Mouse (Mus musculus) forebrain, postnatal 0 days (tissue): ENCODE measurements at regions not wholly inside any gene's neighbourhood (a gene's known extent, or its start where the extent isn't known, plus 50 kb on each side); places are given as distances from the start of the nearest gene placed in this dataset.

Experiments used
- ATAC-seq: fragments of 200-750 bp; cut with Nextera tagmentation; 2 replicates; pipeline ENCODE4 v1.8.0; 2017; ENCODE audit warnings: mild to moderate bottlenecking, moderate library complexity
- DNase-seq: peaks from one replicate; pipeline ENCODE4 v3.0.0-alpha.2; 2015
- H3K27ac ChIP-seq: fragments of 300-500 bp; sonication (generic); 2 replicates; pipeline ENCODE4 v1.5.1; 2014; ENCODE audit warnings: low read depth, mild to moderate bottlenecking, antibody characterized with exemption, low read length, moderate library complexity, mixed read lengths
- H3K27me3 ChIP-seq: fragments of 300-500 bp; sonication (generic); 2 replicates; pipeline ENCODE4 v1.6.1; 2014; ENCODE audit warnings: mild to moderate bottlenecking, low read length, mixed read lengths; ENCODE audit not compliant: insufficient read depth
- H3K36me3 ChIP-seq: fragments of 300-500 bp; sonication (generic); 2 replicates; pipeline ENCODE4 v1.6.1; 2014; ENCODE audit warnings: mild to moderate bottlenecking, moderate library complexity; ENCODE audit not compliant: insufficient read depth
- H3K4me1 ChIP-seq: fragments of 300-500 bp; sonication (generic); 2 replicates; pipeline ENCODE4 v1.6.1; 2014; ENCODE audit warnings: antibody characterized with exemption; ENCODE audit not compliant: insufficient read depth
- H3K4me2 ChIP-seq: fragments of 300-500 bp; sonication (generic); 2 replicates; pipeline ENCODE4 v1.6.1; 2014; ENCODE audit warnings: low read depth, mild to moderate bottlenecking, moderate library complexity
- H3K4me3 ChIP-seq: fragments of 300-500 bp; sonication (generic); 2 replicates; pipeline ENCODE4 v1.5.1; 2014; ENCODE audit warnings: low read depth, low read length, mixed read lengths
- H3K9ac ChIP-seq: fragments of 300-500 bp; sonication (generic); 2 replicates; pipeline ENCODE4 v1.6.1; 2014; ENCODE audit warnings: mild to moderate bottlenecking
- H3K9me3 ChIP-seq: fragments of 300-500 bp; sonication (generic); 2 replicates; pipeline ENCODE4 v1.6.1; 2016; ENCODE audit warnings: low read length
- CTCF ChIP-seq: sonication (generic); IDR thresholded peaks from 2 replicates; pipeline ENCODE4 v1.5.1; 2016; ENCODE audit warnings: antibody characterized with exemption, control low read depth, low read depth
- WGBS: fragments of 180-500 bp; shearing (Covaris S2); extraction: QIAGEN DNeasy Blood & Tissue Kit; methylation state at CpG from one replicate; pipeline ENCODE4 v1.1.7; 2014; 5-methylcytosine and 5-hydroxymethylcytosine counted together

DNA sequence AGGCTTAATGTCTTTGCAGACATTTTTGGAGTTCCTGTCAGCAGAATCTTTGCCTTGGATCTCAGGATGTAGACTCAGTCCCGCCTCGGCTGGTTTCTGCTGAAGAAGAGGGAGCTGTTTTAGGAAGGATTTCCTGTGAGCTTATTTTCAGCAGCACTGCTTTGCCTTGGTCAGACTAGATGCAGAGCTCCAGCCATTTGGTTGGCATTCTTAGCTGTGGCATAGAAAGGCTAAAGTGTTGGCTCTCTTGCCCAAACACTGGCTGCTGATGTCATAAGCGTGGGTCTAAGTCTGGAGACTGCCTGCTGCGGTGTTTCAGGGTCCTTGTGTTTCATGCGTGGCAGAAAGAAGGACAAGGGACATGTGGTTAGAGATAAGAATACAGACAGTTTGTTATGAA lies 245.0 kb downstream of the Etnk1 start:
- Histone ChIP-seq H3K27me3 (no peaks in the 10 kb centered on the region), H3K9ac (no peak overlapping the region), H3K4me3 (no peak overlapping the region), H3K4me2 (no peak overlapping the region), H3K27ac (no peak overlapping the region), H3K4me1 (no peaks in the 10 kb centered on the region), H3K36me3 (no peaks in the 10 kb centered on the region), H3K9me3 (no peaks in the 10 kb centered on the region)
- no peak for TF ChIP-seq CTCF
- 80% methylated on average over 5 of the region's 5 CpGs for WGBS
- DNase-seq (no peak), ATAC-seq (no peak)

DNA sequence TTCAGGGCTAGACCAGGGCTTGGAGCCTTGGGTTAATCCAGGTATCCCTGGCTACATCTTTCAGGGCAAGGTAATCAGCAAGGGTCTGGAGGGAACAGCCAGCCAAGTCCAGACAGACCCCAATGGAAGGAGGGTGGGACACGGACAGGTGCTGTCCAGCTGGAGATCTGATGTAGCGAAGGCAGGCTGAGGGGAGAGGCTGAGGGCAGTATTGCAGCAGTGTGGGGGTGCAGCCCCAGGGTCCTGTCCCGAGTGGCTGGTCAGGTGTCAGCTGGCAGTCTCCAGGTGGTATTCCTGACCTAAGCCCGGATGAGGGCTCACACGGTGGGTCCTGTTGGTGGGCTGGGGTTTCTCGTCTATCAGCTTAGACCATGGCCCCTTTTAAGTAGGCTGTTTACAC lies 245.7 kb downstream of the Etnk1 start:
- no peak overlapping the region for H3K4me2 ChIP-seq
- no peaks in the 10 kb centered on the region for H3K36me3 ChIP-seq
- DNase-seq (no peak), ATAC-seq (no peak)
- H3K27me3 ChIP-seq, result no peaks in the 10 kb centered on the region
- H3K4me3 ChIP-seq, result no peak overlapping the region
- no peak overlapping the region for H3K27ac ChIP-seq
- WGBS, result 95% methylated on average over 6 of the region's 6 CpGs
- H3K9ac ChIP-seq, result no peak overlapping the region
- TF ChIP-seq CTCF, result no peak
- no peaks in the 10 kb centered on the region for H3K9me3 ChIP-seq
- H3K4me1 ChIP-seq, result no peaks in the 10 kb centered on the region

DNA sequence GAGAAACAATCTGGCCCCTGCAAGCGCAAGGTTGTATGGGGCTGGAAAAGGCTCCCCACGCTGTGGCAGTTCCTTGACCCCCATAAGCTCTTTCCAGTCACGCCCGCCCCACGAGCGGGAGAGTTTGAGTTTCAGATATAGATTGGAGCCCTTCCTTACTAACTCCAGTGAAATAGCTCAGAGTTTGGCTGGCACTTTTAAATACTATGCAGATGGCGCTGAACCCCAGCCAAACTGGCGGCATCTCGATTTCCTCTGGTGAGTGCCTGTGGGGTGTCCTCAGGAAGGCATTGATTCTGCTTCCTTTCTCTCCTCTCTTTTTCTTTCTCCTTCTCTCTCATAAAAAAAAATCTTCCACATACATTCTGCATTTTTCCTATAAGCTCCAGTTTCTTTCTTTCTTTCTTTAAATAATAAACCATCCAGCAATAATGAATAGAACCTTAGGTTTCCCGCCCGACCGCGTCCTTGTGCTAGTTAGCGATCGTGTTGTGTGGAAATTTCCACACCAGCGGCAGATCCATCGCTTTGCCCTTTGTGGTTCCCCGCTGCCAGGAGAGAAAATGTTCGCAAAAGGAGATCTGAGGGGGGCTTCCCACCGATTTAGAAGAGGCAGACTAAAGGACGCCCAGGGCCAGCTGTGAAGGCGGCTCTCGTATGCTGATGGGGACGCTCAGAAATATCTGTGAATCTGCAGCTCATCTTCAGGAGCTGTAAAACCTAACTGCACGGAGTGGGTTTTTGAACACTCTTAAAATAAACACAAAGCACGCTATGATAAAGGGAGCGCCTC lies 247.8 kb downstream of the Etnk1 start:
- ATAC-seq (peak; percentile 87), DNase-seq (peak; percentile 84)
- no peaks in the 10 kb centered on the region for H3K9me3 ChIP-seq
- H3K36me3 ChIP-seq, result no peaks in the 10 kb centered on the region
- no peak overlapping the region; the same call in 1 of the 2 replicates for H3K9ac ChIP-seq
- peak overlapping the region; percentile 73 for H3K27ac ChIP-seq
- no peak for TF ChIP-seq CTCF
- H3K4me3 ChIP-seq, result no peak overlapping the region
- WGBS, result 68% methylated on average over 27 of the region's 27 CpGs
- H3K27me3 ChIP-seq, result no peaks in the 10 kb centered on the region
- H3K4me2 ChIP-seq, result peak overlapping the region; percentile 24
- no peaks in the 10 kb centered on the region for H3K4me1 ChIP-seq

DNA sequence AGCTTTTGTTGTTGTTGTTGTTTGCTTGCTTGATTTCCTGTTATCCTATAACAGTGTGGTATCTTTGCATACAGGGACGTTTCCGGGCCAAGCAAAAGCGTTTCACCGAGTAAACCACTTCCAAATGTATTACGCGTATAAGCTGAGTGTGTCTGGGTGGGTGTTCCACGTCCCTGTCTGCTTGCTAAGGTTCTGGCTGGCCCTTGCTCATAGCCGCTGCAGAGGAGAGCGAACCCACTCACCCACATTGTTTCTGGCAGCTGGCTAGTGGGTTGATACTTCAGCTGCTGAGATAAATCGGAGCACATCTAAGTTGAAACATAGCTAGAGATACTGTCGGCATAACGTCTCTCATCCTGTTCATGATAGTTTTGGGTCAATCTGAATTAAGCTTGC lies 248.4 kb downstream of the Etnk1 start:
- Histone ChIP-seq H3K27me3 (no peaks in the 10 kb centered on the region), H3K4me3 (no peak overlapping the region), H3K9ac (no peak overlapping the region), H3K36me3 (no peaks in the 10 kb centered on the region), H3K4me1 (no peaks in the 10 kb centered on the region), H3K27ac (peak overlapping the region; percentile 73), H3K4me2 (no peak overlapping the region), H3K9me3 (no peaks in the 10 kb centered on the region)
- 0 out of 2 replicates have a peak, but pooled peaks have one; percentile 8 for ATAC-seq
- 83% methylated on average over 12 of the region's 12 CpGs for WGBS
- no peak for TF ChIP-seq CTCF
- no peak for DNase-seq

DNA sequence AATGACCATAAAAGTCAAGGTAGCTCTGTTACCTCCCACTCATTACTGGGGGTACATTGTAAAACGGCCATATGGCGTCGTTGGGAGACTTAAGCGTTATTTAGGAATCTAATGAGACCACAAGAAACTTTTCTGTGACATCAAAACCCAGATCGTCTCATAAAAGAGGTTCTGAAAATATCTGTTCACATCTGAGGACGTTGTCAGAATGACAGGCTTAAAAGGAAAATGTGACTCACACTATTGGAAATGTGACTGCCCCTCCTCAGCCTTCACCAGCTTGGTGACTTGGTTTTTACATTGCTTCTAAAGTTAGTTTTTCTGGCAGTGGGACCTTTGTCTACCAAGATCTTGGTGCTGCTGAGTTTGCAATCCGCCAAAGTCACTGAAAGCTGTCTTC lies 252.9 kb downstream of the Etnk1 start:
- no peak for DNase-seq
- WGBS, result 78% methylated on average over 7 of the region's 7 CpGs
- no peak overlapping the region for H3K27ac ChIP-seq

DNA sequence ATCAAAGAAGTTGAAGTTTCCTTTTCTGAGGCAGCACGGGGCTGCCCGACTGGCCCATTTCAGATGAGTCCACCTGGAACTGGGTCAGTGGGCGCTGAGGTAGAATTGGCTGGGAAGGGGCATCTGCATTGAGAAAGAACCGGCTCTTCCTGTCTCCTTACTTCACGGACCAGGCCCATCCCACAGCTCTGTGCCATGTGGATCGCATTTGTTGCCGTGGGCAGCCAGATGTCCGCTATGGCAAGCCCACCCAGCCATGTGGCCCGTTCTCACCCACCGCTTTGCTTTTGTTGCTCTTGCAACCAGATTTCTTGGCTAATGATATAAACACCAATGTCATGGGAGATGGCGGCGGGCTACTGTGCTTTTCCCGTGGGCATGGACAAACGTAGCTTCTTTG lies 256.0 kb downstream of the Etnk1 start:
- H3K4me2 ChIP-seq, result no peak overlapping the region
- no peaks in the 10 kb centered on the region for H3K4me1 ChIP-seq
- H3K9ac ChIP-seq, result no peak overlapping the region
- no peak overlapping the region for H3K4me3 ChIP-seq
- no peaks in the 10 kb centered on the region for H3K27me3 ChIP-seq
- DNase-seq (no peak), ATAC-seq (no peak)
- no peaks in the 10 kb centered on the region for H3K36me3 ChIP-seq
- no peak overlapping the region for H3K27ac ChIP-seq
- TF ChIP-seq CTCF, result no peak
- H3K9me3 ChIP-seq, result no peaks in the 10 kb centered on the region
- WGBS, result 83% methylated on average over 14 of the region's 14 CpGs

More for the DNA sequence above, 252.9 kb downstream of the Etnk1 start:
- Histone ChIP-seq H3K4me2 (no peak overlapping the region), H3K9ac (no peak overlapping the region), H3K4me1 (no peaks in the 10 kb centered on the region), H3K4me3 (no peak overlapping the region), H3K9me3 (no peaks in the 10 kb centered on the region), H3K36me3 (no peaks in the 10 kb centered on the region), H3K27me3 (no peaks in the 10 kb centered on the region)
- no peak for TF ChIP-seq CTCF
- ATAC-seq, result no peak

DNA sequence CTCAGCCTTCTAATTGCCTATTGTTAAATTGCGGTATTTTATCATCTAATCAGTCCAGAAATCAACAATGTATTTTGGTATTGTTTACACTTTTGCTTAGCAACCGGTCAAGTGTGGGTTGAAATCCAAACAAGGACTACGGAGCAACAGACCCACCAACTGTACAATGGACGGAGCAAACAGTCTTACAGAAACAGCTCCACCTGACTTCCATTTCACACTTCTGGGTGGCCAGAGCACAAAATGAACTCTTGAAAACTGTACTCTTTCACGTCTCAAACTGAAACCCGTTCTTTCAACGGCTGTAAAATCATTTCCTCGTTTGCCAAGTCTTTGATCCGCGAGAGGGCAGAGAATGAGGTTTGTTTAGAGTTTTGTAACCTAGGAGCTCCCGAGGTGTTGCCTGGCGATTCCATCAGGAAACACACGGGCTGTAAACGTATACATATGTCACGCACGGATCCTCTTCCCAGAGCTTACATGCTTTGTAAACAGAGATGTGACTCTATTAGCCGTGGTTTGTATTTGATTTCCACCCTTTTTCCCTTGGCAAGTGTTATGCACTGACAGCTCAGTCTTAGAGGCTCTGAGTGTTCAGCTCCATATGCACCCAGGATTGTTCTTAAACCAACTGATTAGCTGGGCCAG lies 258.3 kb downstream of the Etnk1 start:
- H3K4me2 ChIP-seq, result no peak overlapping the region
- DNase-seq (no peak), ATAC-seq (no peak)
- H3K9ac ChIP-seq, result no peak overlapping the region
- WGBS, result 41% methylated on average over 17 of the region's 17 CpGs
- no peaks in the 10 kb centered on the region for H3K36me3 ChIP-seq
- H3K27ac ChIP-seq, result no peak overlapping the region
- H3K4me3 ChIP-seq, result no peak overlapping the region
- no peaks in the 10 kb centered on the region for H3K9me3 ChIP-seq
- H3K4me1 ChIP-seq, result no peaks in the 10 kb centered on the region
- TF ChIP-seq CTCF, result no peak
- H3K27me3 ChIP-seq, result no peaks in the 10 kb centered on the region
